Mouse (Mus musculus): ENCODE measurements around the gene Stra6. TPM values are rescaled to one million over a fixed set of nuclear protein-coding genes. Genes with fewer than 3 reads are reported as not detected.

Stra6 gene
- total RNA-seq, 2 experiments from 2014 or later = 9.3 to 12.9 TPM

GRCm38 (mm10) chr9:58128926-58129413 is 65.4 kb downstream of the Stra6 start:
- DNase-seq (ENCODE audit: extremely low spot score in 1 of 2, low spot score in 1 of 2) = no peak

GRCm38 (mm10) chr9:58129508-58129907 is 65.9 kb downstream of the Stra6 start:
- DNase-seq (ENCODE audit: extremely low spot score in 1 of 2, low spot score in 1 of 2) = no peak

GRCm38 (mm10) chr9:58130909-58131308 is 67.3 kb downstream of the Stra6 start:
- DNase-seq (ENCODE audit: extremely low spot score in 1 of 2, low spot score in 1 of 2) = no peak

DNA sequence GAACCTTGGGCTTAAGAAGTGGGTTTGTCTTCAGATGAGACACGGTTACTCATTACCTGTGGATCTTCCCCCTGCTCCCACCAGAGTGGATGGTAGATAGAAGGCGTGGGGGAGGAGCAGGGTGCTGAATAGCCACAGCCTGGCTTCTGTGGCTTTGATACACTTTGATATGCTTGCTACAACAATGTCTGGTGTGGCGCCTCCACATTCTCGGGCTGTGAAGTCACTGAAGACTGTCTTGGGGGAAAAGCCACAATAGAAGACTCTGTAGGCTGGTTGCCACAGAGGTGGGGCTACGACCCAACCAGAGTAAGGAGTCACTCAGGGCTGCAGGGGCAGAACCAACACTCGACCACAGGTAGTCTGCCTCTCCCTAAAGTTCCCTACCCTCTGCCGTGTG is 68.1 kb downstream of the Stra6 start:
- DNase-seq (ENCODE audit: extremely low spot score in 1 of 2, low spot score in 1 of 2) = no peak

DNA sequence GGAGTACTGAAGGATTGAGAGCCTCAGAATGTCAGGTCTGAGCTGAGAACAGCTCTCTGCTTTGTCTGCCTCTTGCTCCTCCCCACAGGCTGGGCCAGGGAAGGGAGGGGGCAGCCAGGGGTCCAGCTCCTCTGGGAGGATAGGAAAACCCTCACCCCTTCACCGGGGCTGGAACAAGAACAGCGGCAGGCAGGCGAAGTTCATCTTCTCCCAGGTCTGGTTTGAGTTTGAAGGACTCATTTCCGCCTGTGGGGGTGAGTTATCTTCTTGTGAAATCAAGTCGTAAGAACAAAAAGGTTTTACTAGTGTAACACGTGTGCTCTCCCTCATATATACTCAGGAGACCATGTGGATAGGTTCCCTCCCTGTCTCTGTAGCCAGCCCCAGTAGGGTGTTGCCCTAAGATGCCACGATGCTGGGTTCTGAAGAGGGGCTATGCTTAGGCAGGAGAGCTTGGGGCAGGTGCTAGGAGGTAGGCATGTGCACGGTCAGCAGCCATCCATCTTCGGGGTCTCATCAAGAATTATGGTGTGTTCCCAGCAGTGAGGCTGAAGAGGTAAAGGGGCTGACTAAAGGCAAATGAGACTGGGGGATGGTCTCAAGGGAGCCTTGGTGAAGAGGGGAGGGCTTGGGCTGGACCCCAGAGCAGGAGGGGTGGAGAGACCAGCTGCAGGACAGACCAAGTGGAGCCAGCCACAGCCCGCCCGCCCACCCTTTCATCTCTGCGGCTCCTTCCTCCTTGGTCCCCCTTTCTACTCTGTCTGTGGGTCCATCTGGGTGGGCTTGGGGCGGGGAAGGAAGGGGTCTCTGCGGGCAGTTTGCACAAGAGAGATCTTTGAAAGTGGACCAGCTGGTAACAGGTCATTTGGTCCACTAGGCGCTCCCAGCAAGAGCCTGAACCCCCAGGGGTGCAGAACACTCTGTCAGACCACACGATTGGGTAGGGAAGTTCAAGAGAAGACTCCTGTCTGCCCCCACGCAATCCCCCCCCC is 70.6 kb downstream of the Stra6 start:
- no peak for DNase-seq (ENCODE audit: extremely low spot score in 1 of 2, low spot score in 1 of 2)

- DNase-seq (ENCODE audit: extremely low spot score in 1 of 2, low spot score in 1 of 2) = no peak
These were observed 71.3 kb downstream of the Stra6 start for GRCm38 (mm10) chr9:58134906-58135305.

- DNase-seq (ENCODE audit: extremely low spot score in 1 of 2, low spot score in 1 of 2) = no peak
These were observed 72.3 kb downstream of the Stra6 start for GRCm38 (mm10) chr9:58135921-58136321.

DNA sequence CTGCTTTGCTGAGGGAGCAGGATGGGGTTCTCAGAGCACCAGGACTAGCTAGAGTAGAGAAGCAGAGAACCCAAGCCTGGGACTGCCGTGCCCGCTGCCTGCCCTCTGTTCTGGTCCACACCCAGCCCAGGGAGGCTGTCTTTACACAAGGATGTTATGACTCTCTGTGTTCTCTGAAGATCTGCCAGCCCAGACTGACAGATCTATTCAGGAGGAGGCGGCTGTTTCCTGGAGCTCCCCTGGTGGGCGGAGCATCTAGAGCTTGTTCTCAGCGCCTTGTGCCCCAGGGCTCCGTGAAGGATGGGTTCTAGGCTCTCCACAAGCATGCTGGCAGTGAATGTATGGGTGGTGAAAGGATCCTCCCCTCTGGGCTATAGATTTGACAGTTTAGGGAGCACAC is 76.4 kb downstream of the Stra6 start:
- peak in 1 of 2 experiments; percentile 29 for DNase-seq (ENCODE audit: extremely low spot score in 1 of 2, low spot score in 1 of 2)

DNA sequence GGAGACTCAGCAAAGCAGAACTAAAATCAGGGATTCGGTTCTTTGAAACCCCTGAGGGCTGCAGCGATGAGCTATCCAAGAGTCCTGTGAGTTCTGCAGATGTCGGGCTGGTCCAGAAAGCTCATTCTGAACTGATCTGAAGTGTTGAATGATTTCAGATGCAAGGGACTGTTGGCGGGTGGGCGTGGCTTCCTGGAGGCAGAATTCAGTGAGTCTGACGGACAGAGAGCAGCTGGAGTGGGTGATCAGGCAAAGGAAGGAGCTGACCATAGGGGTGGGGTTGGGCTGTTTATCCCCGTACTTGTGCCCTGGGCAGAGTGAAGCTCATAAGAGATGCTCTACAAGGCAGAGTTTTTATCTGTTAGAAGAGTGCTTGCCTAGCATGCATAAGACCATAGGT is 79.8 kb downstream of the Stra6 start:
- DNase-seq (ENCODE audit: extremely low spot score in 1 of 2, low spot score in 1 of 2) = no peak

- no peak for DNase-seq (ENCODE audit: extremely low spot score in 1 of 2, low spot score in 1 of 2)
These were observed 81.1 kb downstream of the Stra6 start for GRCm38 (mm10) chr9:58144664-58145063.

GRCm38 (mm10) chr9:58145417-58145816 is 81.8 kb downstream of the Stra6 start:
- DNase-seq (ENCODE audit: extremely low spot score in 1 of 2, low spot score in 1 of 2) = no peak

DNA sequence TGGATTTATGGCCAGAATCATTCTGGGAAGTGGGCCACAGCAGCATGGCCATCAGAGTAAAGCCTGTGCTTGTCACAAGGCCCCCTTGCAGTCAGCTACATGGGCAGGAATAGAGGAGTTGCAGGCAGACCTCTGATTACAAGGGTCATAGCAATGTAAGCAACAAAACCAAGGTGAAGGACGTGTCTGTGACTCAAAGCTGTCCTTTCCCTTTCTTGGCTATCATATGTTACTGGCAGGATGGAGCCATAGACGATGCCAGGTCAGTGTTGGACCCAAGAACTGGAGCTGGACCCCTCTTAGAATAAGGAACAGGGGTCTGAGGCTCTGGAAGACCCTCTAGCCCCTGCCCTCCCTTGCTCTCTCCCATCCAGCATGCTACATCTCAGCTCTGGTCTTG is 85.2 kb downstream of the Stra6 start:
- DNase-seq (ENCODE audit: extremely low spot score in 1 of 2, low spot score in 1 of 2) = no peak

DNA sequence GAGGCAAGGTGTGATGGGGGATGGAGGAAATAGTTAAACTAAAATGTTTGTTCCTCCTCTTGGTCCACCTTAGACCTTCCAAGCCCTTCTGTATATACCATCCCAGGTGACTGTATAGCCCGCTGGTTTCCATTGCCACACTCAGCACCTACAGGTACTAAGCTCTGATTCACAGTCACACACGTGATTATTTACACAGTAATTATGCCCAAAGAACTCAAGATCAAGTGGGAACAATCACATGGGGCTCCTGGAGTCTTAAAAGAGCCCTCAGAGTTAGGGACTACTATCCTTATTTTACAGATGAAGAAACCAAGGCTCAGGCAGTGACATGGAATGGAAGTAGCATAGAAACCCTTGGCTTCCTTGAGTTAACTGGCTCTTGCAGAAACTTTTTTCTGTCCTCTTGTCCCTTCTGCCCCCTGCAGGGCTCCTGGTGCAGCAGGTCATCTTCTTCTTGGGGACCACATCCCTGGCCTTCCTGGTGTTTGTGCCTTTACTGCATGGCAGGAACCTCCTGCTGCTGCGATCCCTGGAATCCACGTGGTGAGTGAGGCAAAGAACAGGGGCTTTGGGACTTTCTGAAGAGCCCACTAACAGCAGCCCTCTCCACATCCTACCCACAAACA is 87.3 kb downstream of the Stra6 start:
- no peak for DNase-seq (ENCODE audit: extremely low spot score in 1 of 2, low spot score in 1 of 2)

DNA sequence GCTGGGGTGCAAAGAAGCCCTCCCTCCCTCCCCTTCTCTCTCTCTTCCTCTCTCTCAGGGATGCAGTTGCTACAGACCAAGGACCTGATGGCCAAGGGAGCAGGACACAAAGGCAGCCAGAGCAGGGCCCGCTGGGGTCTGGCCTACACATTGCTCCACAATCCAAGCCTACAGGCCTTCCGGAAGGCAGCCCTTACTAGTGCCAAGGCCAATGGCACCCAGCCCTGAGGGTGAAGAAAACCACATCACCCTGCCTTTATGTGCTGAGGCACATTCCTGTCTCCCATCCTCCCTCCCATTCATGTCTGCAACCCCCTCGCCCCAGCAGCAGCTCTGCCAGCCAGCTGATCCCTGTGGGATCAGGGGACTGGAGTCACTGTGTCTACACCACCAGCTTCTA is 89.5 kb downstream of the Stra6 start:
- DNase-seq (ENCODE audit: extremely low spot score in 1 of 2, low spot score in 1 of 2) = no peak

DNA sequence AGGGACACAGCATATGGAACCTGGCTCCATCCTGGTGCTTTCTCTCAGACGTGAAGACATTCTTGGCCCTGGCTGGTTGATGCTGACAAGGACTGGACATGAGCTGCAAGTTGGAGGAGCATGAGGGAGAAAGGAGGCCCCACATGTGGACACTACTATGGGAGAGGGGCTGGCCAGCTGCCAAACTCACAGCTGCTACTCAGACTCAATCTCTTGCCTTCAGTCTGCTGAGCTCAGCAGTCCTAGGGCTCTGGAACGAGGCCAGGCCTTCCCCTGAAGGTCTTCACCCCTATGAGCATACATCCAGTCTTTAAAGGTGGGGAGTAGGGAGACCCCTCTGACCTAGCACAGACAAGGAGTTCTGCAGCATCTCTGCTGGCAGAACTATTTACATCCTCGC is 91.8 kb downstream of the Stra6 start:
- DNase-seq (ENCODE audit: extremely low spot score in 1 of 2, low spot score in 1 of 2) = peak in 1 of 2 experiments; percentile 39

- no peak for DNase-seq (ENCODE audit: extremely low spot score in 1 of 2, low spot score in 1 of 2)
These were observed 93.4 kb downstream of the Stra6 start for GRCm38 (mm10) chr9:58156819-58157560.

DNA sequence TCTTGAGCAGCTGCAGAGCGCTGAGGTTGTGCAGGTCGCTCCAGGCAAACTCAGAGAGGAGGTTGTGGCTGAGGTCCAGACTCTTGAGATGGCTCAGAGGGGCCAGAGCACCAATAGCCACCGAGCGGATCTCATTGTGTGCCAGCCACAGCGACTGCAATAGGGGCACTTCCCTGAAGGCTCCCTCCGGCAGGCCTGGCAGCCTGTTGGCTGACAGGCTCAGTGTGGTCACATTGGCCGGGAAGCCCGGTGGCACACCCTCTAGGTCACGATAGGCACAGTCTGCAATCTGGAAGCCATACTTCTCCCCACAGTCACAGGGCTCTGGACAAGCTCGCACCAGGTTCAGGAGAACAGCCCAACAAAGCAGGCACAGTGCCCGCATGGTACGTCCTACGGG is 94.2 kb downstream of the Stra6 start:
- no peak for DNase-seq (ENCODE audit: extremely low spot score in 1 of 2, low spot score in 1 of 2)

DNA sequence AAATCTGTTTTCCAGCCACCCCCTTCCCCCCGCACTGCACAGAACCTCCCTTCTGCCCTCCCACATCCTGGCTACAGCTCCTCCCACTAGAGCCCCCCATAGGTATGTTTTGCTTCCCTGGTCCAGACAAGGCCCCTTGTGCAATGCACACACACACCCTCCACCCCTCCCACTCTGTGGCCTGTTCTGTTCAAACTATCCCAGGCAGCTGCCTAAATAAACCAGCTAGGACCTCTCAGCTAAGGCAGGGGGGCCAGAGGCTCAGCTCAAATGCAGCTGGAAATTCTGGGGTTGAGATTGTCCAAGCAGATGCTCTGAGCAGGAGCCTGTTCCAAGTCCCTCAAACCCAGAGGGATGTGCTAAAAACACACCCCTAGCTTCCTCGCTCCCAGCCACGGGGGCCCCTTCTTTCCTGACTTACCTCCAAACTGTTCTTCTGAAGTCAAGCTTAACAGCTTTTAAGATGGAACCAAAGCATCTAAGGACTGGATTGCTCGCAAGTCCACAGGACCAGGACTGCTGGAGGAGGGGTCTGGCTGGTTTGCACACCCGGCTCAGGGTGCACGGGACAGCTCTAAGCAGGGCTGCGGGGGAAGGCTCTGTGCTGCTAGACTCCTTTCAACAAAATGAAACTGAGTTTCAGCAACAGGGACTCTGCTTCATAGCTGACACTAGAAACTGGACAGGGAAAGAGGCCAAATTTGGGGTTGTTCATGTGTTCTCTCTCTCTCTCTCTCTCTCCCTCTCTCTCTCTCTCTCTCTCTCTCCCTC is 95.1 kb downstream of the Stra6 start:
- DNase-seq (ENCODE audit: extremely low spot score in 1 of 2, low spot score in 1 of 2) = no peak

DNA sequence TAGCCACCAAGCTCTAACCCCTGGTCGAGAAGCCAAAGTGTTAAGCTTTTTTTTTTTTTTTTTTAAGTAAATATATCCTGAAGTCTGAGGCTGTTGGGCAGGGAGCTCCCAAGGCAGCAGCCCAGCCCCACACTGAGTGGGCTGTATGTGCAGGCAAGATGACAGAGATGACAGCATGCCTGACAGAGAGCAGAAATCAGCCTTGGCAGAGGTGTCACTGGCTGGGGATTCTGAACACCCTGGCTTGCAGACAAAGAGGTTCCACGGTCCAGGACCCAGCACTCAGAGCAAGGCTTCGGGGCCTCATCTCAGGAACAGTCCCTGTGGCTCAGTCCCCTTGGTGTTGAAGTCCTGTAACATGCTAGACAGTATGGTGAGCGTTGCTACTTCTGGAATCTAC is 96.3 kb downstream of the Stra6 start:
- DNase-seq (ENCODE audit: extremely low spot score in 1 of 2, low spot score in 1 of 2) = no peak

DNA sequence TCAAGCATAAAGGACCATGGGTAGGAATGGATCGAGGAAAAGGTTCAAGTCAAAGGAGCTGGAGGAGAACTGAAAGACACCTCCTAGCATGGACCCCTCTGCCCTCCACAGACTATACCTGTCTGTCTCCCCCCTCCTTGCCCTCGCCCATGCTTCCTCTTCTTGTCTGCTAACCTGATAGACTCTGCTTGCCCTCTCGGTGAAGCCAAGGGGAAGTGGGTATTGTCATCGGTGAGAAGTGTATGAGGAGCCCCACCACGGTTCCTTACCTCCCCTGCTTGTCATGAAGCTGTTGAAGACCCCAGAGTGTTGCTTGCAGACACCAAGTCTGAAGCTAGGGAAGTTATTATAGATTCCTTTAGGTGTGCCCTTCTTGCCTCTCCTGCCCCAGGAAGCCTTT is 96.7 kb downstream of the Stra6 start:
- DNase-seq (ENCODE audit: extremely low spot score in 1 of 2, low spot score in 1 of 2) = no peak
